Mouse (Mus musculus): ENCODE measurements around the gene Nr2f2.

Nr2f2 gene

DNA sequence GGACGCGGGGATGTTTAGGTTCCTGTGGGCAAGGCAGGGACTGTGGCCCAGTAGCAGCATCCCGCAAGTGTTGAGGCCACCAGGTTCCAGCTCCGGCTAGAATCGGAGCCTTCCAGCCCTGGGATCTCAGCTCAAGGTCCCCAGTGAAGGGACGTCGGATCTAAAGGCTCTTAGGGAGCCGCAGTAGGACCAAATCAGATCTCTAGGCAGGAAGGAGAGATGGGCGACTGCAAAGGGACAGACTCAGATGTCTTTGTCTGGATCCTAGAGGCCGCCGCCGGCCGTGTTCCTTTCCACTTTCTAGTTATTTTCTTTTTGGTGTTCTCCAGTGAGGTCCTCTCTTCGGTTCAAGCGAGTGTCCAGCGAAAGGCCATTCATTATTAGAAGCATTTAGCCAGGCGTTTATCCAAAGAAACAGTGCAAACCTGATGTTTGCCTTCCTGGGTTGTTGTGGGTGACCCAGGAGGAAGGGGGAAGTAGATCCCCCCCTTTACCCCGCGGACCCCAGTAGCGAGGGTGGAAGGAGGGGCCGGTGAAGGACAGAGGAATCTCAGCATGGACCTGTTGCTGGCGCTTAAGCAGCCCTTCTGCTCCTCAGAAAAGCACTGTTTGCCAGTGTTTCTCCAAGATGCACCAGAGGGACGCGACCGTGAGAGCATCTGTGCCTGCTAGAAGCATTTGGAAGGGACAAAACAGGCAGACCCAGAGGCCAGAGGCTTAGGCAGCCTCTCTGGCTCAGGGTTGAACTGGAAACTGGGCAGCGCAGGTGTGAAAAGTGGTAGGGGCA lies 34.3 kb downstream of the Nr2f2 start:
- DNase-seq (ENCODE audit: low spot score) = no peak

DNA sequence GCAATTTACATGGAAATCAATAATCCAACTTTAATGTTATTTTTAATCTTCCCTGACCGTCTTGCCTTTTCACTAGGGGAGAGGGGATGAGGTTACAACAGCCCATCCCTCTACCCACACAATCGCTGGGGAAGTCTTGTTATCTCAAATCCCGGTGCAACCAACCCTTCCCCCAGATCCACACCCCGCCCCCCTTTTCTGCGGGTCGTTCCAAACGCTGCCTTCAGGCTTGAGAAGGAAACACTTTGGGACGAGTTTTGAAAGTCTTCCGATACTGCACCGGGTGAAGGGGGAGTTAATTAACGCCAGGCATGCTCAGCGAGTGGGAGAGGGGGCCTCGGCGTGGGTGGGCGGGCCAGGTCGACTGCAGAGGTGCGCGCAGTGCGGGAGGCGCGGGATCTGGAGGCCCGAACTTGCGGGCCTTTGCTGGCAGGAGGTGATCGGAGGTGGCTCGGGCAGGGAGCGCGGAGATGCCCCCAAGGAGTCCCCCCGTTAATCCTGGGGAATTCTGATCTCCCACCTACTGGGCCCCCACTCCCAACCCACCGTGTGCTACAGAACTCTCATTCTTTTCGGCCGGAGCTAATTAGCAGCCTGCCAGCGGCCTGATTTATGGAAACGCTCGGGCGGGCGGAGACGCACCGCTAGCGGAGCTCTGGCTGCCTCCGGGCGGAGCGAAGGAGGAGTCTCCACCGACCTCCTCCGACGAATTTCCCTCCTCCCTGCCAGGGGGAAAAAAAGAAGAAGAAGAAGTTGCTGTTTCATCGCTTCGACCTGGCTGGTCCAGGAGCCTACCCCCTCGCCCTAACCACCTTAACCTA lies 35.1 kb downstream of the Nr2f2 start:
- DNase-seq (ENCODE audit: low spot score) = peak; percentile 56

DNA sequence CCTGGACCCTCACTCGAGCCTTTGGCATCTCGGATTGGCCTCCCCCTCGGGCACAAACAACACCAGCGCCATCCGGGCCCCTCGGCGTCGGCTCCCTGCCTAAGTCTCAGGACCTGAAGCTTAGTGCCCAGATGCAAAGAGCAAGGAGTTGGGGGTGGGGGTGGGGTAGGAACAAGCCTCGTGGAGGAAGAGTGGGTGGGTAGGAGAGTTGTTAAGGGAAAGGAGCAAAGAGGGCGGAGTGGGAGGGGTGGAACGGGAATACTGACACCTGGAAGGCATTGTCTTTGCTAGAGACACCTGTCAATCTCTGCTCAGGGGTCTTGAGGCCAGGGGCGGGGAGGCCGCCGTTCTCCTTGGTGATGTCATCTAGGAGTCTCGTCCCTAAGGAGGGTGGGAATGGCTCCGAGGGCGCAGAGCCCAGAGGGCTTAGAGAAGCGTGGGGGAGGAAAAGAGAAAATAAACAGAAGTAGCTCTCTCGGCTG lies 35.7 kb downstream of the Nr2f2 start:
- DNase-seq (ENCODE audit: low spot score) = no peak

DNA sequence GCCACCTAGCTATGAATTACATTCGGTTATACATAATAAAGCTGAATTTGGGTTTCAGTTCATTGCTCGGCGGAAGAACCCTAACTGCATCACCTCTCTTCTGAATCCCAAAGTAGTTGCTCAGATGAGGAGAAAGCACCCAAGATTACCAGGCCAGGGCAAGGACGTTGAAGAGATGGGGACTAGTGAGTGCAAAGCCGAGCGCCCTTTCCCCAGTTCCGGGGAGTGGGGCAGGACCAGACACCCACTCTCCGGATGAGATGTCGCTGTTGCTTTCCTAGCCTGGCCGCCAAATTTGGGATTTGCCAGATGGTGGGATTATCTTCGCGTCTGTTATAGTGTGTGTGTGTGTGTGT lies 36.4 kb downstream of the Nr2f2 start:
- no peak for DNase-seq (ENCODE audit: low spot score)

DNA sequence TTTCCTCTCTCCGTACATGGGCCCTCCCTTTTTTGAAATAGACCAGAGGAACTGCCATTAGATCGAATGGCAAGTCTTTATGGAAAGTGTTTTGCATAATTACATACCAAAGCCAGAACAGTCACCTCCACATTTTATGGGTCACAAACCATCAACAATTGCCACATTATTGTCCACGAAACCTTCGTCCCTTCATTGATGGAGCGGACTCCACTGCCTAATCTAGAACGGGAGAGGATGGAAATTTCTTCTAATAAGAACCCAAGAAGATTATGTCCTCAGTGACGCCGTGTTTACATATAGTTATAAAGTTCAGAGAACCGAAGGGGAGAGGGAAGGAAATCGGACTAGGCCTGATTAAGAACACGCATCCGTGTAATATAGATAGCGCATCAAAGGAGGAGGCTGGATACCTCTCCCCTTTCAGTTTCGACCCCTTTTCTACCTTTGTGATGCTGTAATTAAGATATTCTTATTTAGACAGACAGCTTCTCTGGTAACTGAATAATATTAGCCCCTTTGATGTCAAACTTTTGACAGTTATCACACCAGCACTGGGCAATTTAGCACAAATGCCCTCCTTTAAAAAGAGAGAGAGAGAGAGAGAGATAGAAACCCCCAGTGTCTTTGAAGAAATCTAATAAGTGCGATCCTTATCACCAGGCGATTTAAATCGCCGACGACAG lies 36.9 kb downstream of the Nr2f2 start:
- no peak for DNase-seq (ENCODE audit: low spot score)

DNA sequence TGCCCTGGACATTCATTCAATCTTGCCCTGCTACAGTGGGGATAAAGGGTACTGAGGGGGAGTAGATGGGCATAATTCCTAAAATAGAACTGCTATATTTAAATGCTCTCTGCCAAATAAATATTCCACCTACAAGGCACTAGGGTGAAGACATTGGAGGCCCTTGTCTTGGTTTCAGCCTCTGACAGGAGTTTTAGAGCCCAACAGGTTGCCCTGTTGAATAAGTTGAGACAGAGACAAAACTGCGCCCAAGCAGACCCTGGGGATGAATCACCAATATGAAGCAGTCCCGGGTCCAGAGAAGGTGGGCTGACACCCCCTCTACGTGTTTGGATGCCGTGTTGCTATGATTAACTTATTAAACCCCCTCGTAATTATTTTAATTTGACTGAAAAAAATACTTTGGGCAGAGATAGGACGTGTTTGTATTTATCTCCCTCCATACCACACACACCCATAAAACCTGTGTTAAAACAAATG lies 37.5 kb downstream of the Nr2f2 start:
- no peak for DNase-seq (ENCODE audit: low spot score)

DNA sequence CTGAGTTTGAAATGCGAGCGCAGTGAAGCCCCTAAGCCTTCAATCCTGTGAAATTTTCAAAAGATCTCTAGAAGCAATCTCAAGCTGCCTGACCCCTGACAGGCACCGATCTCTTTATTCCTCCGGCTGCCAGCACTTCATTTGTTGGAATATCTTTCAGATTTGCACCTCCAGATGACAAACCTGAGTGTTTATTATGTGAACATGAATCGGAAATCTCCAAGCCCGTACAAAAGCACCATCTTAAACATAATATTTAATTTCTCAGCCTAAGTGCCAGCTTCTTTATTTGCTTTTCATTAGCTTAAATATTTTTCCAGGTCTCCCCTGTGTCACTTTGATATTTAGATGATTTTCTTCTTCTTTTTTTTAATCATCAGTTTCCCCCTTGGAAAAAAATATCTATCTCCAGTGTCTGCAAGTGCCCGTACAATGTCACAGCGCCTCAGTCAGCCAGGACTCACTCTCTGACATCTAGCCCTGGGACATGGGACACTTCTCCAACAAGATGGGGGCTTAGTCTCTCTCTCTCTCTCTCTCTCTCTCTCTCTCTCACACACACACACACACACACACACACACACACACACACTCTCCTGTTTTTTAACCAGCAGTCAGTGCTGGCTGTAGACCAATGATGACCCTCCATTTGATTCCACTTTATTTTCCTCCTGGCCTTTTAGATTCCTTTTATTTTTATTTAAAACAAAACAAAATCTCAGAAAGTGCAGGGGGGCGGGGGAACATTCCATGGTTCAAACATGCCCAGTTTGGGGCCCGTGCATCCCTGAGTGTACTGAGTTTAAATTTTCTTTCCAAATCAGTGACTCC lies 38.1 kb downstream of the Nr2f2 start:
- DNase-seq (ENCODE audit: low spot score) = no peak

DNA sequence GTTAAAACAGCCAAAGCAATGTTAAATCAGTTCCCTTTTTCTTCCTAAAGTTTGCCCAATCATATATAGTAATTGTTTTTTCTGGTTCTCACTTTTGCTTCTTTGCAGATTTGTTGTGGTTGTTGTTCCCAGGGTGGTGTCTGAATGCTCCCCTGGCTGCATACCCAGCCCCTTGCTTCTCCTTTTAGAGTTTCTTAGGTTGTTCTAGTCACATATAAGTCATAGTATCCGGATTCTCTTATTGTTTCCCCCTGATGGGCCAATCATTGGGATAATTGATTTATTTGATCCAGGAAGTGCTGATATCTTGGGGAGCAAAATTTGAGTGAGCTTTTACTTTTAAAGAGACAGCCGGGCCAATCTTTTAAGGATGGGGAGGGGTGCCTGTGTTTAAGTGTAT lies 39.3 kb downstream of the Nr2f2 start:
- DNase-seq (ENCODE audit: low spot score) = no peak

DNA sequence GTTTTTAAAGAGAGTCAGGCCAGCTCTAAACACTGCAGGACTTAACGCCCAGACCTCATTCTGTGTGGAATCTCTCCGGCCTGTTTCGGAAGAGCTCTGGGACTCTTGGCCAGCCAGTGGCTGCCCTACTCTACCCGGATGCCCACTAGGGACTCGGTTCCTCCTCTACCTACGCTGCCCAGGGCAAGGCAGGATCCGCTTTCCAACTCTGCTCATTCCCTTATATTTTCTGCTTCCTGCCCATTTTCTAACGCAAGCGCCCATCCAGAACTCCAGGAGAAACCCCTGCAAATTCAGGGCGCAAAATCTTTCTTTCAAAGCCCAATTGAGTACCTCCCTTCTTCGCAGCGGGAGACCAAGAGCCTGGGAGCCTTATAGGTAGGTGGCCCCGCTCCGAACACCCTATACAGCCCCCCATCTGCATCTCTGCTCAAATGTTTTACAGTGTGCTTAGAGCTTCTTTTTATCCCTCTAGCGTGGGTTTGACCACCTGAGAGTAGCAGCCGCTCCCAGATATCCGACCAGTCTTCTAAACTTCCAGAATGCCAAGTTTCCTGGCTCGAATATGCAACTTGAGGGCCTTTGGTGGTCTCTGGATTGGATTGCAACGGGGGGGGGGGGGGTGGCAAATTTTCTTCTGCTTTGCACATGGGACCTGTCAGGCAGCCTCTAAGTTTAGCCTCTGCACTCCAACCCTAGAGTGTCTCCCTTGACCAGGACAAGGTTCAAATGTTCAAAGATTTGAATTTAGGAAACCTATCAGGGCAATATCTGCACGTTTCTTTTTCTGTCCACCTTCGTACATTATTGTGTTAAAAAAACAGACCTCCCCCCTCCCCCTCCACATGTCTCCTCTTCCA lies 40.1 kb downstream of the Nr2f2 start:
- no peak for DNase-seq (ENCODE audit: low spot score)

DNA sequence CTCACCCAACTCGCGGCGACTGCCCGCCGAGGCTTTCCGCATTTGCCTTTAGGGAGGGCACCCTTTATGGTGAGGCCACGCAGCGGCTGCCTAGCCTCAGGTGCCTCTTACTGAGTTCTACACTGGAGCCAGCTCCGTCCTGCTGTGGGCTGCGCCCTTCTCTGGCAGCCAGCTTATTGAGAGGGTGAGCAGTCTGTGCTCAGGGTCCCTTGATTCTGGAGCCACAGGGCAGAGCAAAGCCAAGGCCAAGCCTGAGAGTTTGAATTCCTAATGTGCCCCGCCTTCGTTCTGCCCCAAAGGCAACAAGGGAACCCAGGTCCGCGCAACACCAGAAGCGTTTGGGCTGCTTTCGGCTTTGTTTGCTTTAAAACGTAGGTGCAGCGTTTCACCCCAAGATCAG lies 41.2 kb downstream of the Nr2f2 start:
- no peak for DNase-seq (ENCODE audit: low spot score)

DNA sequence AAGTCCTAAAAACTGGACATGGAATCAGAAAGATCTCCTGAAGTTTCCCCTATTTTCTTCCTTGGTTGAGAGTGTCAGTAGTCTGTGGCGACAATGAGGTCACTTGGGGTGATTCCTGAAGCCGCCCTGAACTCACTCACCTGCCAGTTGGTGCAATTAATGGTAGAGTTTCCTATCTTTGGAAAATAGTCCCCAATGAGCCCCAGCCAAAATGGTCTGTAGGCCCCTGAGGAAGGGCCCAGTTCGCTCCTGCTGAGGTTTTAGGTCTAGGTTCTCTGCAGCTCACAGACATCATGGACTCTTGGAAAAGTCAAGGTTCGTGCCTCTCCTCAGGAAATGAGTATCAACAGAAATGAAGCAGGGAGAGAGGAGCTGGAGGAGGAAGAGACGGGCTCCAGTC lies 42.0 kb downstream of the Nr2f2 start:
- DNase-seq (ENCODE audit: low spot score) = no peak

DNA sequence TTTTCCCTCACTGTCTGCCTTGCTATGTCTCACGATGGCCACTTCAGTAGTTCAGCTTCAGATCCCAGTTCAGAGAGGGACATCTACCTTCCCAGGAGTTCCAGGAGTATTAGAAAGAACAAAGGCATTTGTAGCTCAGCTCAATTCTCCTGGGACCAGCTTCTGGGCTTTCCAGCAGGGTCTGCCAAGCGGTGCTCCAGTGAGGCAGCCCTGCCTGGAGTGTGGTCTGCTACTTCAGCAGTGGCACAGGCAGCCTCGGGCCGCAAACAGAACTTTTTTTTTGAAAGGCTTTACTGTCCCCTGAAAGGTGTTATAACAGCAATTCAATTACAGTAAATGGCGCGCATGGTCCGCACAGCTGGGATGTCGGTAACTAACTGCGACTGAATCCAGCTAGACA lies 42.5 kb downstream of the Nr2f2 start:
- no peak for DNase-seq (ENCODE audit: low spot score)

DNA sequence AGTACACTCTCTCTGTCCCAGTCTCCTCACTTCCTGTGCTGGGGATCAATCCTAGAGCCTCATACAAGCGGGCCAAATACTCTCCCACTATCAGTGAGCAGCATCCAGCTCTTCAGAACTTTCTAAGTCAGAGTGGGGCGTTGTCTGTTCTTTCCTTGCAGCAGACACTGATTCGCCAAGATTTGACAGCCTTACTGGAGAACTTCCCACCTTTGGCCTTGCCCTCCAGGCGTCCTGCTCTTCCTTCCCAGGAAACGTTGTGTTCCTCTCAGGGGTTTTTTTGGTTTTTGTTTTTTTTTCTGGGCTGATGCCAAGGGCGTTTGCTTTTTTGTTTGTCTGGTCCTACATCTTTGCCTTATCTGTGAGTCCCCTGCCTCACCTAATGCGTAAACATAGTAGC lies 60.8 kb downstream of the Nr2f2 start:
- no peak for DNase-seq (ENCODE audit: low spot score)

DNA sequence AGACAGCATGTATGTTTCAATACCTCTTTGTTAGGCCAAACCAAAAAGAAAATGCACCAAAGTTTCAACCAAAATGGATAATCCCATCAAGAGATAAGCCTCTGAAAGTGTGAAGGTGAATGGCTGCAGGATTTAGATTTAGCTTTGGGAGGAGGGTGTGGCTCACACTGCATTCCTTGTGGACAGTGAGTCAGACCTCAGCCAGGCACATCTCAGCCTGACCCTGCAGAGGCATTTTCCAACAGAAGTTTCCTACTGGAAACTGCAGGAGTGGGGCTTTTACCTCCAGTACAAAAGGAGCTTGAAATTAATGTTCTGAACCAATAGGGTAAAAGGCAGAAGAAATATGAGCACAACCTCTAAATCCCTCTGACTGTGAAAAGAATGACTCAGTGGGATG lies 62.1 kb downstream of the Nr2f2 start:
- no peak for DNase-seq (ENCODE audit: low spot score)

Measured in MN1 (cell line).